Mouse (Mus musculus) cerebellum, adult 2 months (tissue): ENCODE data around the gene Hsd17b10. TPM values are rescaled to one million over a fixed set of nuclear protein-coding genes. Genes with fewer than 3 reads are reported as not detected.
A peak's percentile ranks its signal among the peaks of the same experiment; 100 is the strongest.

ENCODE experiments used
- DNase-seq, 2 experiments: peaks; one replicate each; pipeline ENCODE4 v3.0.0; 2021
- H3K27ac ChIP-seq: fragments of 200-500 bp; 2 replicates; pipeline ENCODE4 v1.5.1; 2012; ENCODE audit warnings: low read length, control low read depth, inconsistent platforms; ENCODE audit not compliant: insufficient read depth
- H3K27me3 ChIP-seq: fragments of 200-500 bp; 2 replicates; pipeline ENCODE4 v1.6.1; 2012; ENCODE audit warnings: inconsistent platforms, mild to moderate bottlenecking, low read length, moderate library complexity; ENCODE audit not compliant: control insufficient read depth, insufficient read depth
- H3K4me1 ChIP-seq: fragments of 200-500 bp; 2 replicates; pipeline ENCODE4 v1.6.1; 2011; ENCODE audit warnings: low read length; ENCODE audit not compliant: control insufficient read depth, insufficient read depth
- H3K4me3 ChIP-seq: fragments of 200-500 bp; replicated peaks from 2 replicates; pipeline ENCODE3; 2011; ENCODE audit warnings: mild to moderate bottlenecking, low read depth, low read length, control low read depth; ENCODE audit not compliant: insufficient read depth
- CTCF ChIP-seq: fragments of 200-500 bp; IDR thresholded peaks from 2 replicates; pipeline ENCODE4 v1.5.1; 2011; ENCODE audit warnings: low read depth, mild to moderate bottlenecking, control low read depth, low read length, moderate library complexity, borderline replicate concordance; ENCODE audit not compliant: insufficient read depth
- POLR2A ChIP-seq: fragments of 200-500 bp; IDR thresholded peaks from 2 replicates; pipeline ENCODE4 v1.6.1; 2011; ENCODE audit warnings: low read length, control low read depth, borderline replicate concordance; ENCODE audit not compliant: insufficient read depth
- WGBS: fragments of 180-500 bp; shearing (Covaris S2); methylation state at CpG from one replicate; pipeline ENCODE4 v1.1.7; 2018; 5-methylcytosine and 5-hydroxymethylcytosine counted together
- polyA plus RNA-seq: library from polyadenylated mRNA; depleted of rRNA; stranded (reverse); fragments of >200 nt; gene quantifications from 2 replicates; pipeline ENCODE4 v1.2.3, GENCODE M21; 2012; rRNA removed

The Hsd17b10 gene
- polyA plus RNA-seq: 37.4 and 40.6 TPM in 2 replicates

- no peak for TF ChIP-seq CTCF
- TF ChIP-seq POLR2A: peak; percentile 80
- peak; percentile 77 to 87 for DNase-seq
- Histone ChIP-seq H3K4me1 (no peaks in the 10 kb centered on the region), H3K27me3 (no peaks in the 10 kb centered on the region), H3K4me3 (peak within 1 kb of the TSS; percentile 100), H3K27ac (peak within 1 kb of the TSS; percentile 70; the same call in 1 of the 2 replicates)
- WGBS: 10% methylated on average over 41 of the region's 41 CpGs
These were observed at the start of gene Hsd17b10 for GRCm38 (mm10) chrX:152001737-152002710. Hsd17b10 (plus strand) TSS chrX:152001845.

- Histone ChIP-seq H3K27me3 (no peaks in the 10 kb centered on the region), H3K4me1 (no peaks in the 10 kb centered on the region), H3K27ac (no peak overlapping the region), H3K4me3 (no peak overlapping the region)
- DNase-seq: no peak
- 50% methylated on average over 4 of the region's 4 CpGs for WGBS
- no peak for TF ChIP-seq POLR2A
- no peak for TF ChIP-seq CTCF
These were observed 2.5 kb upstream of the Hsd17b10 start for GRCm38 (mm10) chrX:151999006-151999710.

- 30% methylated on average over 9 of the region's 9 CpGs for WGBS
These were observed 412 bp upstream of the Hsd17b10 start for GRCm38 (mm10) chrX:152001182-152001684.

GRCm38 (mm10) chrX:152002865-152003264, 1.2 kb downstream of the Hsd17b10 start:
- 64% methylated on average over 2 of the region's 2 CpGs for WGBS

More at GRCm38 (mm10) chrX:152001182-152001684, 412 bp upstream of the Hsd17b10 start:
- Histone ChIP-seq H3K27ac (no peak overlapping the region), H3K4me3 (peak overlapping the region; percentile 100), H3K4me1 (no peaks in the 10 kb centered on the region), H3K27me3 (no peaks in the 10 kb centered on the region)
- no peak for DNase-seq
- TF ChIP-seq CTCF: no peak

GRCm38 (mm10) chrX:152007863-152008262, 6.2 kb downstream of the Hsd17b10 start:
- Histone ChIP-seq H3K27ac (no peak overlapping the region), H3K27me3 (no peaks in the 10 kb centered on the region), H3K4me1 (no peaks in the 10 kb centered on the region), H3K4me3 (no peak overlapping the region)
- 83% methylated on average over 1 of the region's 1 CpGs for WGBS
- TF ChIP-seq CTCF (no peak), POLR2A (no peak)
- no peak for DNase-seq

More at GRCm38 (mm10) chrX:152002865-152003264, 1.2 kb downstream of the Hsd17b10 start:
- no peak for TF ChIP-seq POLR2A
- no peak for TF ChIP-seq CTCF
- no peaks in the 10 kb centered on the region for H3K27me3 ChIP-seq
- no peak for DNase-seq
- no peak overlapping the region for H3K4me3 ChIP-seq
- H3K27ac ChIP-seq: no peak overlapping the region
- H3K4me1 ChIP-seq: no peaks in the 10 kb centered on the region

- no peak for DNase-seq
- TF ChIP-seq CTCF: no peak
- TF ChIP-seq POLR2A: no peak
- H3K27ac ChIP-seq: no peak overlapping the region; the same call in 1 of the 2 replicates
- H3K27me3 ChIP-seq: no peaks in the 10 kb centered on the region
- H3K4me3 ChIP-seq: peak overlapping the region; percentile 78
- 18% methylated on average over 11 of the region's 11 CpGs for WGBS
- no peaks in the 10 kb centered on the region for H3K4me1 ChIP-seq
These were observed 14.1 kb downstream of the Hsd17b10 start for GRCm38 (mm10) chrX:152015752-152016150.

- Histone ChIP-seq H3K4me3 (peak within 1 kb of the TSS; percentile 78), H3K4me1 (no peaks in the 10 kb centered on the region), H3K27me3 (no peaks in the 10 kb centered on the region), H3K27ac (peak within 1 kb of the TSS; percentile 62; the same call in 1 of the 2 replicates)
- WGBS: 8% methylated on average over 63 of the region's 64 CpGs
- DNase-seq: peak; percentile 89 to 92
- TF ChIP-seq CTCF (no peak), POLR2A (peak; percentile 32; the same call in 1 of the 2 replicates)
These were observed 14.8 kb downstream of the Hsd17b10 start, which contains the start of the genes Ribc1 and Smc1a for GRCm38 (mm10) chrX:152016151-152017145. Ribc1 (minus strand) TSS chrX:152016295. Smc1a (plus strand) TSS chrX:152016428.
